Mouse (Mus musculus): ENCODE measurements around the gene D6Wsu163e.

The D6Wsu163e gene

GRCm38 (mm10) chr6:127006551-127006950 is 66.8 kb downstream of the D6Wsu163e start:
- DNase-seq (ENCODE audit: low spot score): no peak

GRCm38 (mm10) chr6:127010021-127010420 is 70.3 kb downstream of the D6Wsu163e start:
- no peak for DNase-seq (ENCODE audit: low spot score)

GRCm38 (mm10) chr6:127011947-127012535 is 72.3 kb downstream of the D6Wsu163e start:
- no peak for DNase-seq (ENCODE audit: low spot score)

- no peak for DNase-seq (ENCODE audit: low spot score)
Measured at GRCm38 (mm10) chr6:127014906-127015770, 75.4 kb downstream of the D6Wsu163e start, which contains the start of gene Fgf6. TSS of gene Fgf6 (plus strand) at chr6:127015586.

- DNase-seq (ENCODE audit: low spot score): no peak
Measured at GRCm38 (mm10) chr6:127019254-127019653, 79.5 kb downstream of the D6Wsu163e start.

GRCm38 (mm10) chr6:127020431-127020830 is 80.7 kb downstream of the D6Wsu163e start:
- no peak for DNase-seq (ENCODE audit: low spot score)

GRCm38 (mm10) chr6:127024836-127025235 is 85.1 kb downstream of the D6Wsu163e start:
- DNase-seq (ENCODE audit: low spot score): no peak
